Mouse (Mus musculus) ES-Bruce4 (cell line): ENCODE results near the gene Dram2. TPM values are rescaled to one million over a fixed set of nuclear protein-coding genes. Genes with fewer than 3 reads are reported as not detected.
"Not testable (repeated sequence)": the region's sequence is repeated elsewhere in the genome, so short reads cannot be mapped to it uniquely, and the experiment has no call there.

Source experiments
- H3K27ac ChIP-seq: 2 replicates; pipeline ENCODE4 v1.5.1; 2012; ENCODE audit warnings: low read length, inconsistent platforms; ENCODE audit not compliant: insufficient read depth
- H3K27me3 ChIP-seq: 2 replicates; pipeline ENCODE4 v1.6.1; 2012; ENCODE audit warnings: mild to moderate bottlenecking, low read length, inconsistent platforms; ENCODE audit not compliant: control insufficient read depth, poor library complexity, insufficient read depth, severe bottlenecking
- H3K36me3 ChIP-seq: 2 replicates; pipeline ENCODE4 v1.6.1; 2012; ENCODE audit warnings: inconsistent platforms, mild to moderate bottlenecking, low read length, moderate library complexity; ENCODE audit not compliant: control insufficient read depth, poor library complexity, insufficient read depth, severe bottlenecking
- H3K4me1 ChIP-seq: one replicate; pipeline ENCODE4 v1.8.1; 2011; ENCODE audit warnings: low read length; ENCODE audit not compliant: control insufficient read depth, insufficient read depth
- H3K4me3 ChIP-seq: 2 replicates; pipeline ENCODE4 v1.5.1; 2011; ENCODE audit warnings: low read depth, mild to moderate bottlenecking, low read length
- H3K9ac ChIP-seq: 2 replicates; pipeline ENCODE4 v1.6.1; 2012; ENCODE audit warnings: low read depth, mild to moderate bottlenecking, inconsistent platforms; ENCODE audit not compliant: poor library complexity, severe bottlenecking
- H3K9me3 ChIP-seq: replicated peaks from 2 replicates; pipeline ENCODE4 v1.6.1; 2012; ENCODE audit warnings: mild to moderate bottlenecking, low read length, inconsistent platforms; ENCODE audit not compliant: control insufficient read depth, poor library complexity, insufficient read depth, severe bottlenecking
- CTCF ChIP-seq: IDR thresholded peaks from one replicate; pipeline ENCODE4 v1.8.1; 2011; ENCODE audit warnings: low read depth, low read length
- EP300 ChIP-seq: IDR thresholded peaks from 2 replicates; pipeline ENCODE4 v1.6.1; 2011; ENCODE audit warnings: low read depth, low read length; ENCODE audit not compliant: insufficient read depth
- POLR2A ChIP-seq: IDR thresholded peaks from one replicate; pipeline ENCODE4 v1.8.1; 2011; ENCODE audit warnings: low read length; ENCODE audit not compliant: insufficient read depth
- polyA plus RNA-seq: library from polyadenylated mRNA; stranded (reverse); fragments of >200 nt; gene quantifications from 2 replicates; pipeline ENCODE4 v1.2.4, GENCODE M21; 2011; ENCODE audit warnings: low read depth; ENCODE audit not compliant: missing spikeins, insufficient read depth, insufficient read length

The Dram2 gene
- polyA plus RNA-seq, 1 experiment = 32.1 TPM

GRCm38 (mm10) chr3:106553411-106553810 lies 5.8 kb downstream of the Dram2 start:
- no peaks in the 10 kb centered on the region for H3K27me3 ChIP-seq
- no peaks in the 10 kb centered on the region for H3K9me3 ChIP-seq
- H3K36me3 ChIP-seq = peaks cover 3% of the 10 kb centered on the region; the same call in 1 of the 2 replicates

GRCm38 (mm10) chr3:106555743-106556250 lies 8.2 kb downstream of the Dram2 start:
- no peak overlapping the region for H3K9ac ChIP-seq
- H3K4me3 ChIP-seq = no peak overlapping the region
- H3K9me3 ChIP-seq = no peaks in the 10 kb centered on the region
- H3K27ac ChIP-seq = no peak overlapping the region
- H3K36me3 ChIP-seq = peaks cover 3% of the 10 kb centered on the region; the same call in 1 of the 2 replicates
- H3K27me3 ChIP-seq = no peaks in the 10 kb centered on the region
- peaks cover 2% of the 10 kb centered on the region for H3K4me1 ChIP-seq
- TF ChIP-seq EP300 = no peak
- no peak for TF ChIP-seq POLR2A
- TF ChIP-seq CTCF = no peak

More at GRCm38 (mm10) chr3:106553411-106553810, 5.8 kb downstream of the Dram2 start:
- TF ChIP-seq CTCF = no peak
- TF ChIP-seq POLR2A = no peak
- TF ChIP-seq EP300 = no peak
- Histone ChIP-seq H3K9ac (no peak overlapping the region), H3K4me1 (peaks cover 2% of the 10 kb centered on the region), H3K4me3 (no peak overlapping the region), H3K27ac (no peak overlapping the region)

- Histone ChIP-seq H3K27me3 (no peaks in the 10 kb centered on the region), H3K9me3 (no peaks in the 10 kb centered on the region; the same call in 1 of the 2 replicates), H3K36me3 (peaks cover 3% of the 10 kb centered on the region; the same call in 1 of the 2 replicates), H3K27ac (no peak overlapping the region), H3K4me3 (no peak overlapping the region), H3K9ac (no peak overlapping the region), H3K4me1 (peaks cover 2% of the 10 kb centered on the region)
- TF ChIP-seq EP300 (no peak), POLR2A (no peak), CTCF (no peak)
These were observed 10.7 kb downstream of the Dram2 start for GRCm38 (mm10) chr3:106558271-106558670.

DNA sequence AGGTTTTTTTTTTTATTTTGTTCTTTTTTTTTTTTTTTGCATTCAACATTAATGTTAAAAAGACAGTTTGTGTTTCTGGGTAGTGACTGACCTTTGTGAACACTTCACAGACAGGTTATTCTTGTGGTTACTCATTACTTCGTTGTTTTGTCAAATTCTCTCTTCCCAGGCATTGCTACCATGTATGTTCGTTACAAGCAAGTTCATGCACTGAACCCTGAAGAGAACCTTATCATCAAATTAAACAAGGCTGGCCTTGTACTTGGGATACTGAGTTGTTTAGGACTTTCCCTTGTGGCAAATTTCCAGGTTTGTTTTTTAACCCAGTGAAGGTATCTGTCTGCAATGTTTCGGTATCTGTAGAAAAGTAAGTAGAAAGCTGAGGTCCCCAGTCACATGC lies 18.3 kb downstream of the Dram2 start:
- H3K4me1 ChIP-seq = no peaks in the 10 kb centered on the region
- no peaks in the 10 kb centered on the region for H3K27me3 ChIP-seq
- no peaks in the 10 kb centered on the region for H3K36me3 ChIP-seq
- TF ChIP-seq POLR2A = no peak
- TF ChIP-seq CTCF = no peak
- TF ChIP-seq EP300 = no peak
- no peak overlapping the region for H3K9ac ChIP-seq
- no peak overlapping the region for H3K4me3 ChIP-seq
- H3K9me3 ChIP-seq = no peaks in the 10 kb centered on the region; the same call in 1 of the 2 replicates
- H3K27ac ChIP-seq = no peak overlapping the region

GRCm38 (mm10) chr3:106573191-106573590 lies 25.6 kb downstream of the Dram2 start:
- no peaks in the 10 kb centered on the region for H3K9me3 ChIP-seq
- H3K36me3 ChIP-seq = no peaks in the 10 kb centered on the region
- no peaks in the 10 kb centered on the region for H3K27me3 ChIP-seq
- TF ChIP-seq CTCF (no peak), POLR2A (no peak), EP300 (no peak)
- no peak overlapping the region for H3K4me3 ChIP-seq
- H3K9ac ChIP-seq = no peak overlapping the region
- H3K27ac ChIP-seq = no peak overlapping the region
- H3K4me1 ChIP-seq = no peaks in the 10 kb centered on the region

GRCm38 (mm10) chr3:106579296-106579695 lies 31.7 kb downstream of the Dram2 start:
- TF ChIP-seq EP300 (no peak), CTCF (no peak), POLR2A (no peak)
- no peaks in the 10 kb centered on the region for H3K36me3 ChIP-seq

GRCm38 (mm10) chr3:106593631-106594030 lies 46.0 kb downstream of the Dram2 start:
- not testable (repeated sequence) for H3K36me3 ChIP-seq, H3K27me3 ChIP-seq, H3K4me1 ChIP-seq, H3K4me3 ChIP-seq, H3K9me3 ChIP-seq, H3K9ac ChIP-seq, H3K27ac ChIP-seq

More at GRCm38 (mm10) chr3:106579296-106579695, 31.7 kb downstream of the Dram2 start:
- no peak overlapping the region for H3K27ac ChIP-seq
- no peaks in the 10 kb centered on the region for H3K27me3 ChIP-seq
- no peak overlapping the region for H3K9ac ChIP-seq
- no peak overlapping the region for H3K4me3 ChIP-seq
- no peaks in the 10 kb centered on the region for H3K4me1 ChIP-seq
- no peaks in the 10 kb centered on the region; the same call in 1 of the 2 replicates for H3K9me3 ChIP-seq
